22 mouse cellular contexts compared by ENCODE assay signal in the genomic region with DNA sequence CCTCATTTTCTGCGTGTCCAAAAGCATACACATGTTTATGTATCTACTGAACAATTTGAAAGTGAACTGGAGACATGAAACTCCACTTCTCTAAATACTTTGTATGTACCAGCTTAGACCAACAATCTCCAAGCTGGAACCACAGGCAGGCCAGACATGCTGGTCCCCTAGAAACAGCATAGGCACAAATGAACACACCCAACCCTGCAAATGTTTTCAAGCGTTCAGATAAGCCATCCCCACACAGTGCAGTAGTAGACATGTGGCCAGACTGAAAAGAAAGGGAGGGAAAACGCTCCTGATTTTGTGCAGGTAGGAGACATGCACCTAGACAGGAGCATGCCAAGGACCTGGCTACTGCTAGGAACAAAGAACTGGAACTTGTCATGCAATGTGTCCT. TPM values are rescaled to one million over a fixed set of nuclear protein-coding genes. Genes with fewer than 3 reads are reported as not detected.
A peak's percentile ranks its signal among the peaks of the same experiment; 100 is the strongest.
DNase-seq lines count a peak whose midpoint lies in the region; ATAC-seq and TF ChIP-seq lines count a peak whose summit lies in the region.
"Had no signal": no experiment of that assay in that cellular context is flagged by ENCODE, and none has a peak within 500 bp of the region (broad histone marks: within the 10 kb centered on the region; RNA-seq: fewer than 3 reads in every experiment).

No protein-coding gene starts in this region.

- H3K4me3 ChIP-seq in liver, postnatal 0 days (ENCODE audit: low read depth, low read length): no peak overlapping the region
- no peak overlapping the region for H3K4me3 ChIP-seq in liver, embryonic 11.5 days (ENCODE audit: low read depth, low read length)
- no peak overlapping the region for H3K4me3 ChIP-seq in liver, embryonic 14.5 days (ENCODE audit: insufficient read depth in 1 of 2, low read depth in 2 of 2, low read length in 2 of 2)
- H3K4me3 ChIP-seq: forebrain, embryonic 10.5 days; forebrain, embryonic 13.5 days; gastrocnemius, adult 2 months; hindbrain, embryonic 12.5 days; hindbrain, embryonic 15.5 days had no signal

- no peaks in the 10 kb centered on the region for H3K9me3 ChIP-seq in liver, postnatal 0 days (ENCODE audit: low read length)
- no peaks in the 10 kb centered on the region for H3K9me3 ChIP-seq in liver, embryonic 11.5 days (ENCODE audit: control insufficient read depth, low read length)
- no peaks in the 10 kb centered on the region for H3K9me3 ChIP-seq in liver, embryonic 14.5 days (ENCODE audit: control insufficient read depth, low read length)
- H3K9me3 ChIP-seq: forebrain, embryonic 10.5 days; forebrain, embryonic 13.5 days; hindbrain, embryonic 12.5 days; hindbrain, embryonic 15.5 days had no signal

- H3K4me2 ChIP-seq in liver, postnatal 0 days (ENCODE audit: low read depth, low read length): no peak overlapping the region
- no peak overlapping the region for H3K4me2 ChIP-seq in liver, embryonic 11.5 days
- no peak overlapping the region for H3K4me2 ChIP-seq in liver, embryonic 14.5 days (ENCODE audit: low read depth)
- H3K4me2 ChIP-seq: forebrain, embryonic 13.5 days; heart, embryonic 11.5 days; hindbrain, embryonic 12.5 days; hindbrain, embryonic 15.5 days had no signal

- H3K27ac ChIP-seq in liver, postnatal 0 days (ENCODE audit: low read depth): no peak overlapping the region
- no peak overlapping the region for H3K27ac ChIP-seq in liver, embryonic 11.5 days (ENCODE audit: low read depth, low read length)
- no peak overlapping the region for H3K27ac ChIP-seq in liver, embryonic 14.5 days
- H3K27ac ChIP-seq: forebrain, embryonic 10.5 days; forebrain, embryonic 13.5 days; gastrocnemius, adult 2 months; hindbrain, embryonic 12.5 days; hindbrain, embryonic 15.5 days had no signal

- 0 out of 2 replicates have a peak, but pooled peaks cover 3% of the 10 kb centered on the region for H3K4me1 ChIP-seq in liver, postnatal 0 days (ENCODE audit: insufficient read depth)
- H3K4me1 ChIP-seq in liver, embryonic 11.5 days (replicated peaks; ENCODE audit: control insufficient read depth, insufficient read depth, low read length): peaks cover 3% of the 10 kb centered on the region; the same call in 1 of the 2 replicates
- peaks cover 3 to 5% of the 10 kb centered on the region in 2 experiments for H3K4me1 ChIP-seq in liver, embryonic 14.5 days (replicated peaks; ENCODE audit: control insufficient read depth in 2 of 2, insufficient read depth in 2 of 2, low read length in 1 of 2)
- H3K4me1 ChIP-seq: forebrain, embryonic 10.5 days; forebrain, embryonic 13.5 days; hindbrain, embryonic 12.5 days; hindbrain, embryonic 15.5 days had no signal

- no peak for ATAC-seq in liver, postnatal 0 days
- ATAC-seq in liver, embryonic 11.5 days (replicated peaks; ENCODE audit: low FRiP score): peak; percentile 78
- ATAC-seq in liver, embryonic 14.5 days (ENCODE audit: insufficient read depth): peak; percentile 56; the same call in 1 of the 2 replicates
- peak; percentile 64 for ATAC-seq in megakaryocyte progenitor cell, adult 5-6 weeks (replicated peaks; ENCODE audit: poor library complexity)
- ATAC-seq: forebrain, embryonic 13.5 days; forebrain, embryonic 16.5 days; Patski had no signal

- WGBS in liver, postnatal 0 days (ENCODE audit: insufficient replicate concordance): 69% methylated on average over 3 of the region's 3 CpGs
- 73% methylated on average over 3 of the region's 3 CpGs for WGBS in liver, embryonic 11.5 days
- WGBS in liver, embryonic 14.5 days (ENCODE audit: insufficient replicate concordance): 55% methylated on average over 3 of the region's 3 CpGs

- no peaks in the 10 kb centered on the region for H3K27me3 ChIP-seq in liver, postnatal 0 days (ENCODE audit: insufficient read depth, low read length)
- H3K27me3 ChIP-seq in liver, embryonic 11.5 days (replicated peaks; ENCODE audit: control insufficient read depth, insufficient read depth, low read length): no peaks in the 10 kb centered on the region
- no peaks in the 10 kb centered on the region for H3K27me3 ChIP-seq in liver, embryonic 14.5 days (ENCODE audit: control insufficient read depth, insufficient read depth, low read length)
- H3K27me3 ChIP-seq: forebrain, embryonic 13.5 days; hindbrain, embryonic 12.5 days; hindbrain, embryonic 15.5 days; Patski had no signal

- no peak for TF ChIP-seq CTCF in liver, postnatal 0 days (IDR thresholded peaks at IDR 0.05; ENCODE audit: low read depth)
- no peak for TF ChIP-seq CTCF in liver, embryonic 14.5 days (IDR thresholded peaks at IDR 0.05; ENCODE audit: low read depth)

- no peak for TF ChIP-seq EP300 in liver, postnatal 0 days (IDR thresholded peaks at IDR 0.05; ENCODE audit: low read depth)
- no peak for TF ChIP-seq EP300 in liver, embryonic 14.5 days (IDR thresholded peaks at IDR 0.05; ENCODE audit: low read depth)

- DNase-seq in liver: peak; percentile 6
- no peak for DNase-seq in liver, postnatal 0 days
- no peak for DNase-seq in liver, embryonic 11.5 days (ENCODE audit: low spot score)
- peak in 1 of 3 experiments; percentile 7 for DNase-seq in liver, embryonic 14.5 days (ENCODE audit: low read depth in 3 of 3, low spot score in 3 of 3)
- no peak for DNase-seq in cerebellum, adult 11 months
- no peak for DNase-seq in adrenal gland, postnatal 25 days
- DNase-seq in adrenal gland, postnatal 4 days (ENCODE audit: low spot score in 2 of 2): no peak
- DNase-seq: adrenal gland, postnatal 14 days; cerebellum, adult 2 months; cerebellum, adult 9-11 months; cerebellum, postnatal 25 days; gastrocnemius, adult 2 months; gastrocnemius, postnatal 14 days; heart, adult 11 months had no signal

- no peaks in the 10 kb centered on the region for H3K36me3 ChIP-seq in liver, postnatal 0 days (replicated peaks; ENCODE audit: insufficient read depth, low read length)
- no peaks in the 10 kb centered on the region for H3K36me3 ChIP-seq in liver, embryonic 11.5 days (ENCODE audit: control insufficient read depth, insufficient read depth, low read length)
- H3K36me3 ChIP-seq in liver, embryonic 14.5 days (replicated peaks; ENCODE audit: control insufficient read depth, insufficient read depth, low read depth): no peaks in the 10 kb centered on the region
- H3K36me3 ChIP-seq: hindbrain, embryonic 12.5 days; hindbrain, embryonic 15.5 days had no signal

- H3K9ac ChIP-seq in liver, postnatal 0 days (replicated peaks): no peak overlapping the region
- no peak overlapping the region for H3K9ac ChIP-seq in liver, embryonic 11.5 days (ENCODE audit: low read depth, low read length)
- H3K9ac ChIP-seq in liver, embryonic 14.5 days (replicated peaks): no peak overlapping the region
- H3K9ac ChIP-seq: forebrain, embryonic 13.5 days; hindbrain, embryonic 12.5 days; hindbrain, embryonic 15.5 days had no signal

RNA-seq across cellular contexts. Expression of gene Nipbl, which starts 52.5 kb away (rescaled TPM):
- 5.7 and 5.8 TPM in 2 replicates for polyA plus RNA-seq in liver, postnatal 0 days (2015; fragmentation: Nextera tagmentation; extraction: Ambion mirVana)
- 15.3 and 16.8 TPM in 2 replicates for polyA plus RNA-seq in liver, embryonic 11.5 days (2014; fragmentation: Nextera tagmentation; extraction: Ambion mirVana)
- 3.5 and 5.7 TPM in 2 replicates for polyA plus RNA-seq in liver, embryonic 14.5 days (2012; rRNA removed)
- 6.7 and 6.9 TPM in 2 replicates for polyA plus RNA-seq in liver, embryonic 14.5 days (2014; fragmentation: Nextera tagmentation; extraction: Ambion mirVana)
- total RNA-seq in megakaryocyte progenitor cell, adult 5-6 weeks (2015): 62.0 and 68.8 TPM in 2 replicates
- 33.6 and 44.6 TPM in 2 replicates for total RNA-seq in megakaryocyte progenitor cell, adult 5-6 weeks (2017)
- 54.8 and 55.9 TPM in 2 replicates for total RNA-seq in adrenal gland, postnatal 25 days (2021)
- total RNA-seq in adrenal gland, postnatal 4 days (2021): 10 to 100 TPM; 51.5 to 53.9 TPM
